Mouse (Mus musculus) Patski (cell line): ENCODE data around the gene Hsdl2. TPM values are rescaled to one million over a fixed set of nuclear protein-coding genes. Genes with fewer than 3 reads are reported as not detected.

Experiments used
- ATAC-seq: fragments of 100-300 bp; one replicate; pipeline ENCODE4 v1.8.0; 2021
- CTCF ChIA-PET: fragments of 350-600 bp; sonication (Branson Sonifier 250); formaldehyde crosslinking; loops from one replicate; lab custom pipeline; 2022; ENCODE audit warnings: inconsistent platforms; lab: Charles Lee
- POLR2A ChIA-PET: fragments of 350-600 bp; sonication (Branson Sonifier 250); formaldehyde crosslinking; loops from one replicate; lab custom pipeline; 2022; ENCODE audit warnings: antibody characterized with exemption, inconsistent platforms; lab: Charles Lee
- DNase-seq: peaks from one replicate; pipeline ENCODE4 v3.0.0-alpha.2; 2011; ENCODE audit warnings: low read depth, low spot score
- H3K27me3 ChIP-seq: fragments of 371-371 bp; one replicate; pipeline ENCODE4 v1.5.1; 2021
- CTCF ChIP-seq: fragments of 100-300 bp; IDR thresholded peaks from one replicate; pipeline ENCODE4 v1.5.1; 2021
- in situ Hi-C: fragments of 300-500 bp; cut with MboI; formaldehyde crosslinking; loops from 3 replicates; pipeline ENCODE4 v1.11.1; 2018; ENCODE audit warnings: low pct_unique_long_range_greater_than_20kb, mixed read lengths
- polyA plus RNA-seq: library from polyadenylated mRNA; unstranded; gene quantifications from one replicate; pipeline ENCODE4 v1.2.3, GENCODE M21; 2021

Hsdl2 gene
- polyA plus RNA-seq, 1 experiment from 2014 or later, result 25.8 TPM

DNA sequence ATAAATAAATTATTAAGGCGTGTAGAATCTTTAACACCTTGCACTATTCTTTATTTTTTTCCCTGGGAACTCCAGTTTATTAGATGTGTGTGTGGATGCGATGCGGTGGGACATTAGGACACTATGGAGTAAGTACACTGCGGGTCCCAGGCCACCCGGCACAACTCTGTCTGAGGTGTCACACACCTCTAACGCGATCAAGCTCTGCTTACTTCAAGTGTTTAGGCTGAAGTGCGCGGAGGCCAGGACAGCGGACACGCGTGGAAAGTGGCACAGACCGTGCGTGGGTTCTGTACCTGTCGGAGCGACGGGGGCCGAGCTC is 44.3 kb downstream of the Hsdl2 start:
- ATAC-seq, result no peak
- ChIA-PET POLR2A (interaction anchor here (1.8 kb wide), 1 partner anchor 132 kb away, joined by 6 read pairs; no protein-coding TSS in a partner anchor), CTCF (interaction anchor here (1.1 to 2.2 kb wide), 4 partner anchors 11 to 155 kb away, joined by 3 to 8 read pairs (median 4); no protein-coding TSS in a partner anchor)
- DNase-seq, result no peak
- no peak for TF ChIP-seq CTCF
- H3K27me3 ChIP-seq, result no peaks in the 10 kb centered on the region
- in situ Hi-C loops, result no loop called here

DNA sequence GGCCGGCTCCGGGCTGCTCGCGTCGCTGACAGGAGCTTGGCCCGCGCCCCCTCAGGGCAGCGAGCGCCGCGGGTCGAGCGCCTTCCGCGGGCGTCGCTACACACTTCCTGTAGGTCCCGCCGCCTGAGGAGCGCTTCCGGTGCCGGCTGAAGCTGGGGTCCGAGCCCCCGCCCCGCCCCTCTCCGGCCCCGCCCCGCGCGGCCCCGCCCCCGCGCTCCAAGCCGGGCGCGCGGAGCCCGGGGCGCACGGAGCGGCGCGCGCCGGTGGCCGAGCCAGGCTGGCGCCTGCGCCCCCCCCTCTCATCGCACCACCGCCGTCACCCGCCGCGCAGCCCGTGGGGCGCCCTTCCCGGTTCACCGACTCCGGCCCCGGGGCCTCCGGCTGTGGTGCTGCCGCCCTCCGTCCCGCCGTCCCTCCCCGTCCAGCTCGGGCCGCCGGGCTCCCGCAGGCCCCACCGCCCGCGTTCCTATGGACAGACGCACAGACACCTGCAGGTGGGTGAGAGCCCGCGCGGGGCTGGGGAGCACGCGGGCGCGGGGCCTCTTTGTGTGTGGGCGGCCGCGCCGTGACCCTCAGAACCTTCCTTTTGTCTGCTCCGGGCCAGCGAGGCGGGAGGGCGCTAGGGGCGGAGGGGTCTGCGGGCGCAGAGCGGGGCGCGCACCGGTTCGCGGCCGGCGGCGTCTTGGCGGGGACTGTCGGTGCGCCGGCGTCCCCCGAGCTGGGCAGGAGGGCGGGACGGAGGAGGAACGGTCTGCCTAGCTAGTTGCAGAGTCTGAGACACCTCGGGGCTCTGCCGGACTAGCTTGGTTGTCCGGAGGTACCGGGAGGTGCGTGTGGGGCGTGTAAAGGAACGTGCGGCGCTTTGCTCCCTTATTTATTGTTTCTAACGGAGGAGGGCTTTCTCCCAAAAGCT is 44.9 kb downstream of the Hsdl2 start, which contains the start of gene E130308A19Rik:
E130308A19Rik (plus strand) TSS at position 214 of the 913 bp plus-strand sequence.
- in situ Hi-C loops, result no loop called here
- ChIA-PET POLR2A (interaction anchor here (0.7 to 1.8 kb wide), 2 partner anchors 110 to 131 kb away, joined by 3 to 6 read pairs; no protein-coding TSS in a partner anchor), CTCF (interaction anchor here (1.1 to 2.2 kb wide), 4 partner anchors 11 to 135 kb away, joined by 3 to 8 read pairs (median 4); no protein-coding TSS in a partner anchor)
- DNase-seq (no peak), ATAC-seq (peak; percentile 83)
- H3K27me3 ChIP-seq, result no peaks in the 10 kb centered on the region
- TF ChIP-seq CTCF, result no peak

DNA sequence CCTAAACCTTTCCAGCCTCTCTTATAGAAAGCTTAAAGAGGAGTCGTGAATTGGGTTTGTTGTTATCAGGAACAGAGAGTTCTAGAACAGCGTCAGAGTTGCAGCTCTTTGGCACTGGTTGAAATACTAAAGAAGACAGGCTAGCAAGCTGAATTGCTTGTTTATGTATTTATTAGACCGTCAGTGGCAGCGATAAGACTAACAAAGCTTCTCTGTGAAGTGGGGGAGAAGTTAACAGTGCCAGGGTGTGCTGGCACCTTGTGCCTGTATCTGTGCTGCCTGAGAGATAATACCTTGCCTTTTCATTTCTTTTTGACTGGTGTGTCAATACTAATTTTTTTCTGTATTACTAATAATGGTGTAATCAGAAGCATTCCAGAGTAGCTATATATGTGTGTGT is 46.9 kb downstream of the Hsdl2 start:
- DNase-seq (no peak), ATAC-seq (no peak)
- TF ChIP-seq CTCF, result no peak
- ChIA-PET CTCF (interaction anchor here (0.6 to 1.6 kb wide), 3 partner anchors 28 to 127 kb away, joined by 3 read pairs; no protein-coding TSS in a partner anchor), POLR2A (interaction anchor here (0.6 to 0.7 kb wide), 2 partner anchors 19 to 155 kb away, joined by 3 read pairs; no protein-coding TSS in a partner anchor)
- no peaks in the 10 kb centered on the region for H3K27me3 ChIP-seq
- in situ Hi-C loops, result no loop called here

DNA sequence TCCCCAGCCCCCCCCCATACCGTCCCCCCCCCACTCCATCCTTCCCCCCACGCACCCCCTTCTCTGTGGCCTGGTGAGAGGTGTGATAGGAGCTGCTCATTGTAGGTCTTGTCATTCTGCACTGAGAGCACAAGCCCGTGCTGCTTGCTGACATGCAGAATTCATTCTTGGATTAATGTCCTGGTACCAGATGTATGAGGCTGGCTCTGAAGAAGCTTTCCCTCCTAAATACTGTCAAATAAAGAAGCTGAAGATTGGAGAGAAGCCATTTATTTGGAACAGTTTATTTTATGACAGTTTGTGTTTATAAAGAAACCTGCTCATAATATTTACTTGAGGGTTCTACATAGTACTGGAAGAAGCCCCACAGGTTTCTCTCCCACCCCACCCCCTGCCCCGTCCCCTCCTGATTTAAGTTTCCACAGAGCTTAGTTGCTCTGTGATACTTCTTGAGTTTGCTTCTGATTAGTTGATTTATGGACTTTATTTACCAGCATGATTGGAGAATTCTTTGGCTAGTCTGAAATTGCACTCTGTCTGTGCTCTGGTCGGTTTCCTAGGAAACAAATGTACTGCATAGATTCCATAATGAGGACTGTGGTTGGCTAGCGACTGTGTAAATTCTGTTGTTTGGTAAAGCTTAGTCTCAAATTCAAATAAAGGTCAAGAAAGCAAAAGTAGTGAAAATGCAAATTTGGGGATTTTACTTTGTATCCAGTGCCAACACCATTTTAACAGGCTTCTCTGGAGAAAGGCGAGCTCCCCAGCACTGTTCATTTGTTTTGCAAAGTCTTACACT is 47.9 kb downstream of the Hsdl2 start:
- CTCF ChIA-PET, result interaction anchor here (1.0 to 1.4 kb wide), 2 partner anchors 125 to 127 kb away, joined by 3 read pairs; no protein-coding TSS in a partner anchor
- in situ Hi-C loops, result no loop called here
- DNase-seq (no peak), ATAC-seq (no peak)
- no peak for TF ChIP-seq CTCF
- no peaks in the 10 kb centered on the region for H3K27me3 ChIP-seq
- POLR2A ChIA-PET, result interaction anchor here (0.6 kb wide), 1 partner anchor 20 kb away, joined by 3 read pairs; no protein-coding TSS in a partner anchor

DNA sequence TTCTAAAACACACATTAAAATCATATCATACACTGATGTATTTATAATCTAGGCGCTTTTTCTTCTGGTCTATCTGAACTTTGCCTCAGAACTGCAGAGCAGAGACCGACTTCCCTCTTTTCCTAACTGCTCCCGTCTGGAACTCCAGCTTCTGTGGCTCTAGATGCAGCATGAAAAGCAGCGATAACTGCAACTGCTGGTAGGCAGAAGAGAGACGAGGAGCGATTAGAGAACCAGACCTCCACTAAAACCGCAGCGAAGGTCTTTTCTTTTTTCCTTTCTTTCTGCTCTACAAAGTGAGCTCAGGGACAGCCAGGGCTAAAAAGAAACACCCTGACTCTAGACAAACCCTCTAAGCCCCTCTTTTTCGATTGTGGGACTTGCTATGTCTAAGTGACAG is 48.8 kb downstream of the Hsdl2 start:
- ChIA-PET POLR2A (no interaction called here), CTCF (interaction anchor here (1.0 kb wide), 1 partner anchor 127 kb away, joined by 3 read pairs; no protein-coding TSS in a partner anchor)
- H3K27me3 ChIP-seq, result no peaks in the 10 kb centered on the region
- ATAC-seq (no peak), DNase-seq (no peak)
- no peak for TF ChIP-seq CTCF
- in situ Hi-C loops, result no loop called here

DNA sequence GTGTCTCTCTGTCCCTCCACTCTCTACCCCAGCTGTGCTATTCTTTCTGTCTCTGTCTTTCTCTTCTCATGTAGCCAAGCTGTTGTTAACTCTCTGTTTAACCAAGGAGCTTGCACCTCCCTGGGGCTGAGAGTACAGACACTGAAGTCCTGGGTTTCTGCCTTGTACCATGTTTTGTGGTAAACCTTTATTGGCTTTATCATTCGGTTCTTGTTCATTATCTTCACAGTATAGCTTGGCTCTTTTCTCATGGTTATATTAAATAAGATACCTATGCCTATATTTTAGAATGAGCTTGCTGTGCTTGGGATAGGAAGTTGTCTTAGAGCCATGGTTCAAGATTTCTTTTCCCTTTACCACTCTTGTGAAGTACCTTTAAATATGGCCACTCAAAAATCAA is 53.2 kb downstream of the Hsdl2 start:
- no peaks in the 10 kb centered on the region for H3K27me3 ChIP-seq
- ChIA-PET POLR2A (no interaction called here), CTCF (interaction anchor here (0.7 kb wide), 1 partner anchor 106 kb away, joined by 3 read pairs; no protein-coding TSS in a partner anchor)
- in situ Hi-C loops, result no loop called here
- DNase-seq, result no peak
- ATAC-seq, result no peak
- TF ChIP-seq CTCF, result no peak

DNA sequence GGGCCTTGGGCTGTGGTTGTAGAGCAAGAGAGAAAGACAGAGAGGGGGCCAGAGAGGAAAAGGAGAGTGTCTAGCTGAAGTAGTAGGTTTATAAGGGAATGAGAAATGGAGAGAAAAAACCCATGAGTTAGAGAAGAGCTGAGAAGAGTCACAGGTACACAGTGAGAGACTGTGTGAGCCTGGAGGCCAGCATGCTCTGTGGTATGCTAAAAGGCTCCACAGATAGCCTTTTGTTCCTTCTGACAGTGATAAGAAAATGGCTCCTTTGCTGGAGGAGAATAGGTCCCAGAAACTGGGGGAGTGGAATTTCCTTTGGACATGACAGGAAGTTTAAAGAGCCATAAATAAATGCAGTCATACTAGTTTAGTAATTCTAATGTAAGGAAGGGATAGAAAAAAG is 57.8 kb downstream of the Hsdl2 start:
- in situ Hi-C loops, result no loop called here
- DNase-seq (no peak), ATAC-seq (no peak)
- no peak for TF ChIP-seq CTCF
- ChIA-PET CTCF (no interaction called here), POLR2A (no interaction called here)
- H3K27me3 ChIP-seq, result no peaks in the 10 kb centered on the region

DNA sequence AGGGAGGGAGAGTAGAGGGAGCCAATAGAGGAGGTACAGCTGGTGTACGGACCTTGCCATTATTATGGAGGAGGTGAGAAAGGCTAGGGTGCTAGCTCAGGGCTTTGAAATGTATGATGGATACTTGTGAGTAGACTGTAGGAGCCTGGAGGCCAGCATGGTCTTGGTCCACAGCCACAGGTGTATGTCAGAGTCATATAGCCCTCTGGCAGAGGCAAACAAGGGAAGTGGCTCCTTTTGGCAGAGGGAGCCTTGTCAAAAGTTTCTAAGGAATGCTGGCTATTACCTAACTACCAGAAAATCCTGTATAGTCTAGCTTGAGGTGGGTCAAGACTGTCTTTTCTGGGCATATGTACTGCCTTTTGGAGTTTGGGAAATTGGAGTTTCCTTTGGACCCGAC is 59.4 kb downstream of the Hsdl2 start:
- DNase-seq, result no peak
- ChIA-PET POLR2A (no interaction called here), CTCF (interaction anchor here (1.3 kb wide), 1 partner anchor 11 kb away, joined by 4 read pairs; no protein-coding TSS in a partner anchor)
- H3K27me3 ChIP-seq, result no peaks in the 10 kb centered on the region
- TF ChIP-seq CTCF, result no peak
- in situ Hi-C loops, result no loop called here
- ATAC-seq, result no peak

DNA sequence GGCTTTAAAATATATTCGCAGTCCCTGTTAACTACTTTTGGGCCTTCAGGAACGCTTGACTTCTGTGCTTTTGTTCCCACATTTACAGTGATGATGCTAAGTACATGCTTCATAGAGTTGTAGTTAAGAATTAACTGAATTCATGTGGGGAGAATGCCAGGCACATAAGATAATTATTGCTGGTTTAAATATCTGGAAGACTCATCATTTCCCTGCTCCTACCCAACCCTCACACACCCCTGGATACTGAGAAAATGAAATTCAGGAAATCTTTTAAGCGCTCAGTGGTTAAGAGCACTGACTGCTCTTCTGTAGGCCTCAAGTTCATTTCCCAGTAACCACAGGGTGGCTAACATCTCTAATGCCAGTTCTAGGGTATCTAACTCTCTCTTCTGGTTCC is 60.7 kb downstream of the Hsdl2 start:
- ATAC-seq (peak; percentile 95), DNase-seq (peak; percentile 76)
- CTCF ChIA-PET, result no interaction called here
- POLR2A ChIA-PET, result no interaction called here
- TF ChIP-seq CTCF, result peak; percentile 18
- no peaks in the 10 kb centered on the region for H3K27me3 ChIP-seq
- in situ Hi-C loops, result no loop called here

DNA sequence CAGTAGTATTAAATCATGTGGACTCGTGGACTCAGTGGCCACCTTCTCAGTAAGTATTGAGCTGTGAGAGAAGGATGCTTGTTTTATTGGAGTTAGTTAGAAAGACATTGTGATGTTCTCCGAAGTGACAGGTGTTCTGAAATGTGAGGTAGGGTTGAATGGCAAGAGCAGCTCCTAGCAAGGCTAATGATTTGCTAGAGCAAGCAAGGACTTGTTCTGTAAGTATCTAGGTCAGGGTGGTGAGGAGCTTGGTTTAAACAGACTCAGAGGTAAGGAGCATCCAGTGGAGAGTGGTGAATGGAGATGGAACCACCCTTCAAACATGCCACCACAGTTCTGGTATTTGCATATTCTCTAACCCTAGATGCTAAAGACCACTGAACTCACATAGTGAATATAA is 61.3 kb downstream of the Hsdl2 start:
- no peak for ATAC-seq
- CTCF ChIA-PET, result no interaction called here
- POLR2A ChIA-PET, result no interaction called here

More for the DNA sequence above, 61.3 kb downstream of the Hsdl2 start:
- no peak for TF ChIP-seq CTCF
- H3K27me3 ChIP-seq, result no peaks in the 10 kb centered on the region
- in situ Hi-C loops, result no loop called here
- DNase-seq, result no peak
